ENCODE assay signal across 20 mouse cellular contexts in genomic region chr6:3730246-3730867, GRCm38 (mm10). TPM values are rescaled to one million over a fixed set of nuclear protein-coding genes. Genes with fewer than 3 reads are reported as not detected.
"Had no signal": no experiment of that assay in that cellular context is flagged by ENCODE, and none has a peak within 500 bp of the region (broad histone marks: within the 10 kb centered on the region; RNA-seq: fewer than 3 reads in every experiment).

No protein-coding gene starts in this region.

- H3K9me3 ChIP-seq: limb, embryonic 12.5 days; liver, embryonic 13.5 days; lung, embryonic 15.5 days; megakaryocyte, embryonic 14.5 days had no signal

- H3K9ac ChIP-seq: limb, embryonic 12.5 days; liver, embryonic 13.5 days; liver, postnatal 0 days; lung, embryonic 15.5 days had no signal

- DNase-seq: kidney, adult 9 months; kidney, postnatal 36 days; layer of hippocampus, adult 9-11 months; layer of hippocampus, postnatal 36 days; liver; liver, embryonic 13.5 days; liver, postnatal 0 days; lung, postnatal 14 days; right cerebral cortex, adult 18-20 months; right cerebral cortex, postnatal 25 days; thymus, postnatal 4 days had no signal

- H3K4me1 ChIP-seq: limb, embryonic 12.5 days; liver, embryonic 13.5 days; lung, embryonic 15.5 days; megakaryocyte, embryonic 14.5 days had no signal

- H3K27me3 ChIP-seq: limb, embryonic 12.5 days; liver, embryonic 13.5 days; lung, embryonic 15.5 days; megakaryocyte, embryonic 14.5 days had no signal

- ATAC-seq: liver, postnatal 0 days had no signal

- H3K36me3 ChIP-seq: limb, embryonic 12.5 days; liver, embryonic 13.5 days; lung, embryonic 15.5 days had no signal

- H3K4me2 ChIP-seq: limb, embryonic 12.5 days; liver, embryonic 13.5 days; lung, embryonic 15.5 days; midbrain, embryonic 11.5 days had no signal

- H3K4me3 ChIP-seq: limb, embryonic 12.5 days; liver, embryonic 13.5 days; lung, embryonic 15.5 days; megakaryocyte, embryonic 14.5 days had no signal

- H3K27ac ChIP-seq: kidney, postnatal 0 days; limb, embryonic 12.5 days; liver, embryonic 13.5 days; lung, embryonic 15.5 days; macrophage; stomach, postnatal 0 days had no signal

RNA-seq across cellular contexts. Expression of gene Calcr, which starts 34.2 kb away (rescaled TPM):
- total RNA-seq: layer of hippocampus, adult 18-20 months; layer of hippocampus, postnatal 36 days had no signal
- polyA plus RNA-seq: liver, embryonic 13.5 days; liver, postnatal 0 days; macrophage; small intestine, adult 2 months had no signal
